Mouse (Mus musculus) T-helper 17 cell (primary cell): ENCODE data around the gene Prcc.
"Not testable (repeated sequence)": the region's sequence is repeated elsewhere in the genome, so short reads cannot be mapped to it uniquely, and the experiment has no call there.

Experiments used
- in situ Hi-C, 2 experiments: fragments of 300-600 bp; cut with MboI, MseI; formaldehyde crosslinking; loops; 1 replicate in 1 of 2; 2 replicates in 1 of 2; pipeline ENCODE4 v1.15.1; 2025; ENCODE audit warnings: high pct_unique_total_duplicates in 2 of 2

Prcc gene

DNA sequence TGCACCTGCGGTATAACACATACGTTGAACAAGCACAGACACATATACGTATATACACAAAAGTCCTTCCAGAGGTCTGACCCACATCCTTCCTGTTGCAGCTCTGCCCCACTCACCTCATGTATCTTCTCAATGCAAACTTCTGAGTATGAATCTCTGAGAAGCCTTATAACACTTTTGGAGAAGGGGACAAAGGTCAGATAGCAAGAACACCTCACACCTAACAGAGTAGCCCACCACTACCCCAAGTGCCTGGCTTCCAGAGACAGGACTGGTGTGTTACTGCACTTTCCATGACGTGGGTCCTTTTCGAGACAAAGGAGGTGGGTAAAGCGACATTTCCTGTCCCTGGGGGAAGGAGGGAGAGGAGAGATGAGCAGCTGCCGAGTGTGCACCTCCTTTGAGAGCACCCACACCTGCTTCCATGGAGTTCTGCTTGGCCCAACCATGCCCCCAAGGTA, 38.7 kb downstream of the Prcc start, which contains the start of gene Sh2d2a:
Gene Sh2d2a (plus strand): TSS at position 106 of the 461 bp plus-strand sequence.
- in situ Hi-C loops: no loop called here

DNA sequence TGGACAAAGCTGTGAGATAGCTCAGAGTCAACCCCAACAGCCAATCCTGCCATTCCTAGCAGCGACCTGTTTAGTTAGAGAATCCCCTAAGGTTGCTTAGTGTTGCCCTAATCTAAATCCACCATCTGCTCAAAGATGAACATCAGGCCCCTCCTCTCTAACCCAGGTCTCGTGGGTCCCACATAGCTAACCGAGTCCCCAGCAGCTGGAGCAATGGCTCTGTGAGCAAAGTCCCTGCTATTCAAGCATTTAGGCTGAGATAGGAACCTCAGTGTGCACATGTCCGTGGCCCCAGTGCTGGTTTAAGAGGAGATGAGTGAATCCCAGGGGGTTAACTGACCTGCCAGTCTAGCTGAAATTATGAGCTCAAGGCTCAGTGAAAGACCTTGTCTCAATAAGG, 39.2 kb downstream of the Prcc start:
- in situ Hi-C loops: no loop called here

GRCm38 (mm10) chr3:87844981-87845380, 40.4 kb downstream of the Prcc start:
- in situ Hi-C loops: no loop called here

DNA sequence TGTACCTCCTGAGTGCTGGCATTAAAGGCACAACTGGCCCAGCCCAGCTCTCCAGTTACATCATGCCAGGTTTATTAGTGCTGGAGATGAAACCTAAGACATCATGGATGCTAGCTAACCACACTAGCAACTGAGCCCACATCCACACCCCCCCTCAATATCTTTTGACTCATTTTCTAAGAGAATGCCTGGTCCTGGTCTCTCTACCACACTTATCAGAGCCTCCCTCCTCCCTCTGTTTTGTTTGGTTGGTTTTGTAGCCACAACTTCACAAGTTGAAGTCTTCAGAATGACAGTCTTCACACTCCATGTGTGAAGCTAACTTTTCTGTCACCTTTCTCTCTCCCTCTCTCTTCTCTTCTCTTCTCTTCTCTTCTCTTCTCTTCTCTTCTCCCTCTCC, 44.5 kb downstream of the Prcc start:
- in situ Hi-C loops: no loop called here

GRCm38 (mm10) chr3:87838622-87839021, 46.8 kb downstream of the Prcc start:
- in situ Hi-C loops: no loop called here

DNA sequence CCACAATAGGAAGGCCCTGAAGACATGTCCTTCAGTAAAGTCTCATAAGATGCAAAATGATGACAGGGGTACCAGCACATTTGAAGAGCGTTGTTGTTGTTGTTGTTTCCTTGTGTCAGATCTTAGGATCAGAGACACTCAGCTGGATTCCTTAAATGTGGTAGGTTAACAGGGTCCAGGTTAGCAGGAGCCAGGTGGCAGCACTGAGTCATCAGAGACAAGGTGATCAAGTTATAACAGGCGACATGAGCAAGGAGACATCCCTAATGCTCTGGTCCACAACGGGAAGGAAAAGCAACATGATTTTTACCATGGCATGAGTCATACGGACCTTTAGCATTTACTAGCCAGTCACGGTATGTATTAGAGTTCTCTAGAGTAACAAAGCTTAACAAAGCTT, 51.9 kb downstream of the Prcc start:
- in situ Hi-C loops: no loop called here

DNA sequence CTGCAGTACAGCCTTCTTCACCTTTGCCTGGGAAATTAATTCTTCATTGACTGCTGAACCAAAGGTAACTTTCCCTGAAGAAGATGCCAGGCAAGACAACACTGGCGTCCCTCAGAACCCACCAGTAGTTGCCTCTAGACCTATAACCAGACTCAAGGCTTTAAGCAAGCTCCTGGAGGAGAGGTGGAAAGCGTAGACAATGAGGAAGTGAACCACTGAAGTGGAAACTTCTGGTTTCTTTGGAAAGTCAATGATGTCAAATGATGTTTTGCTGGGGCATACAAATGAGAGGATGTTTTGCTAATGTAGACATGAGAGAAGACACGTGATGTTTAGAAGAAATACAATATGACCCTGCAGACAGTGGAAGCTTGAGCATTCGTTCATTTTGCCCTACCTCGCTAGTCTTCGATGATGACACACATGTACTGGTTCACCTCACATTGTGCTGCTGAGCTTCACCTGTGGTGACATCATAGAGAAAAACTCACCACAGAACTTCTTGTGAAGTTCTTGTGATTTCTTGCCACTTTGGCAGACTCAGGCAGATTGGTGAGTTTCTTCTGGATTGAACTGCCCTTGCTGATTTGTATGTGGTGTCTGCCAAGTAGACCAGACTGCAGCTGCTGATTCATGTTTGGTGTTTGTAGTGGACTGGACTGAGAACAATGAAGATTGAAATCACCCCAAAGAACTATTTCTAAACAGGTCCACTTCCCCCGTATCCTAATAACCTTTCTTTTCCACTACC, 53.1 kb downstream of the Prcc start:
- in situ Hi-C loops: no loop called here

DNA sequence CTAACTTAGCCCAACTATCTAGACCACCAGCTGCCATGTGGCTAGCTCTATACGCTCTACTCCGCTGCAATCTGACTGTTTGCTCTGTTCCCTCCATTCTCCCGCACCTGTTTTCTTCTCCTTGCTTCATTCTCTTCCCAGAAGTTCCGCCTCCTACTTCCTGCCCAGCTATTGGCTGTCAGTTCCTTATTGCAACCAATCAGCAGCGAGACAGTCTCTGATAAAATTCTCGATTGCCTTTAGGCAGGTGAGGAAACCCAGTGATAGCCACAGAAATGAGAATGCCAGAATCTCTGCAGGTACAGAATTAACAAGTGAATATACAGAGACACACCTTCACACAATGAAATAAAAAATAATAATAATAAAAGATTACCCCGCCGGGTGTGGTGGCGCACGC, 56.4 kb downstream of the Prcc start:
- in situ Hi-C loops: no loop called here

DNA sequence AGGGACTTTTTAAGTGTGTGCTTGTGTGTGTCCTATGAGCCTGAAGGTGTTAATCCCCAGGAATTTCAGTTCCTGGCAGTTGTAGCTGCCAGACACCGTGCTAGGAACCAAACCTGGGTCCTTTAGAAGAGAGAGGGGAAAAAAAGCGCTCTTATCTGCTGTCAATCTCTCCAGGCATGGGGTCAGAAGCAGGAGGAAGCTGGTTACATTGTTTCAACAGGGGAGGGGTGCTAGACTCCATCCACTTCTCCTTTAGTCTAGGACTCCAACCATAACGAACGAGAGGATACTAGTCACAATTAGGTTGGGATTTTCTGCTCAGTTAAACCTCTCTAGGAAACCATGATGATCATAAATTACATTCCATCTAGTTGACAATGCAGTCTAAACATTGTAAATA, 57.0 kb downstream of the Prcc start:
- in situ Hi-C loops: no loop called here

- in situ Hi-C loops: not testable (repeated sequence)
Observed at GRCm38 (mm10) chr3:87824206-87824605, 61.2 kb downstream of the Prcc start, which contains the start of gene Pear1. Gene Pear1, minus strand, starts transcription at chr3:87824306.

- in situ Hi-C loops: loop anchor here in 1 of 2 experiments (5.0 kb wide), 1 partner anchor 46 kb away; no protein-coding TSS in a partner anchor
Observed at GRCm38 (mm10) chr3:87818226-87818625, 67.2 kb downstream of the Prcc start.

DNA sequence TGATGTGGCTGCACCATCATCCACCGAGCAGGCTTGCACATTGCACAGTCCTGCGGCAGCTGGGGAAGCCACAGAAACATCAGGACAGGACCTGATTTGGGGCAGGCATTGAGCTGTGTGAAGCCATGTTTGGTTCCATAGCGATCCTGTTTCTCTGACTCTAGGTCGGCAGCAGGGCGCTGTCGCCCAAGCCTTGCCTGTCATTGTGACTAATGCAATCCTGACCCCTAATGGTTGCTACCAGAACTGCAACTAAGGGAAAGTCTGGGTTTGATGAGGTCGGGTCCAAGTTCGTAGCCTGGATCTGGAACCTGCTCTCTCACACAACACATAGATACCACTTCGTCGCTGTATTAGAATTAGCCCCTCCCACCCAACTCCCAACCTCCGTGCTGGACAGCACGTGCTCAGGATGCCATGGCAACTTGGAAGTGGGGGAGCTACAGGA, 68.7 kb downstream of the Prcc start:
- in situ Hi-C loops: loop anchor here in 1 of 2 experiments (5.0 kb wide), 1 partner anchor 44 kb away; no protein-coding TSS in a partner anchor

- in situ Hi-C loops: loop anchor here in 1 of 2 experiments (5.0 kb wide), 1 partner anchor 44 kb away; no protein-coding TSS in a partner anchor
Observed at GRCm38 (mm10) chr3:87816166-87816565, 69.2 kb downstream of the Prcc start.

- in situ Hi-C loops: no loop called here
Observed at GRCm38 (mm10) chr3:87812873-87813272, 72.5 kb downstream of the Prcc start.

DNA sequence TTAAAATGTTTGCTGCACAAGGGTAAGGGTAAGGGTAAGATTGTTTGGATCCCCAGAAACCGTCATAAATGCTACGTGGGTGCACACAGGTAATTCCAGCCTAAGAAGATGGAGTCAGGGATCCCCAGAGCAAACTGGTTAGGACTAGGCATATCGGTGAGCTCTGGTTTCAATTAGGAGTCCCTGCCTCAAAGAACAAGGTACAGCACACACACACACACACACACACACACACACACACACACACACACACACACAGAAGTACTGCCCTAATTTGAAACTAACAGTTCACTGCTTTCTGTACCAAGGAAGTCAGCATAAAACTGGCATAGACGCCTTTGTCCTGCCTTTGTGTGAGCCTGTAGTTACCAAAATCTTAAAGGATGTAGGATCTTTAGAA, 73.0 kb downstream of the Prcc start:
- in situ Hi-C loops: no loop called here

GRCm38 (mm10) chr3:87811297-87811696, 74.1 kb downstream of the Prcc start:
- in situ Hi-C loops: no loop called here

DNA sequence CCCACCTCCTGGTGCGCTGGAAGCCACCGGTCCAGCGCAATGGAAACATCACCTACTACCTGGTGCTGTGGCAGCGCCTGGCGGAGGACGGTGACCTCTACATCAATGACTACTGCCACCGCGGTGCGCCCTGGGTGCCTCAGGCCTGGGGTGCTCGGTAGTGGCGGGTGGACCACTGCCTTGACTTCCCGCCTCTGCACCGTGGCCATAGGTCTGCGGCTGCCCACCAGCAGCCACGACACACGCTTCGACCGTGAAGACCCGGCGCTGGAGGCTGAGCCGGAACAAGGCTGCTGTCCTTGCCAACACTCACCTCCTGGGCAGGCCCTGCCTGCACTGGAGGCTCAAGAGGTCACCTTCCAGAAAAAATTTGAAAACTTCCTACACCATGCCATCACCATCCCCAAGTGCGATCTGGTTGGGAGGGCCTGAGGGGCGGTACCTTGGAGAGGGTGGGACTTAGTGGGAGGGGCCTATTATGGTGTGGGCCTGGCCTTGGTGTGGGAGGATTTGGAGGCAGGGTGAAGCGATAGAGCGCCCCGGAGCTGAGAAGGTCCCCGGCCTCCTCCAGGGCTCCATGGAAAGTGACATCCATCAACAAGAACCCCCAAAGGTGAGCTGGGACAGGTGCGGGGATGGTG, 76.0 kb downstream of the Prcc start:
- in situ Hi-C loops: no loop called here
